Mouse (Mus musculus) heart, postnatal 0 days (tissue): ENCODE results near the gene D630045J12Rik. TPM values are rescaled to one million over a fixed set of nuclear protein-coding genes. Genes with fewer than 3 reads are reported as not detected.

Experiments used
- ATAC-seq: fragments of 200-750 bp; cut with Nextera tagmentation; 2 replicates; pipeline ENCODE4 v1.8.0; 2017; ENCODE audit warnings: low read depth, moderate number of reproducible peaks, moderate library complexity; ENCODE audit not compliant: insufficient read depth
- DNase-seq: peaks from one replicate; pipeline ENCODE4 v3.0.0-alpha.2; 2016; ENCODE audit warnings: low spot score
- H3K27ac ChIP-seq: fragments of 300-500 bp; sonication (generic); 2 replicates; pipeline ENCODE4 v1.5.1; 2014; ENCODE audit warnings: low read depth, mild to moderate bottlenecking
- H3K27me3 ChIP-seq: fragments of 300-500 bp; sonication (generic); 2 replicates; pipeline ENCODE4 v1.6.1; 2014; ENCODE audit warnings: low read length, mixed read lengths; ENCODE audit not compliant: control insufficient read depth, insufficient read depth
- H3K36me3 ChIP-seq: fragments of 300-500 bp; sonication (generic); replicated peaks from 2 replicates; pipeline ENCODE4 v1.6.1; 2014; ENCODE audit warnings: low read length, mixed read lengths; ENCODE audit not compliant: control insufficient read depth, insufficient read depth
- H3K4me1 ChIP-seq: fragments of 300-500 bp; sonication (generic); 2 replicates; pipeline ENCODE4 v1.6.1; 2014; ENCODE audit warnings: antibody characterized with exemption; ENCODE audit not compliant: control insufficient read depth, insufficient read depth
- H3K4me2 ChIP-seq: fragments of 300-500 bp; sonication (generic); 2 replicates; pipeline ENCODE4 v1.6.1; 2014; ENCODE audit warnings: low read depth, mild to moderate bottlenecking, low read length, moderate library complexity
- H3K4me3 ChIP-seq: fragments of 300-500 bp; sonication (generic); 2 replicates; pipeline ENCODE4 v1.5.1; 2014; ENCODE audit warnings: low read depth, low read length
- H3K9ac ChIP-seq: fragments of 300-500 bp; sonication (generic); replicated peaks from 2 replicates; pipeline ENCODE4 v1.6.1; 2014; ENCODE audit warnings: low read depth, low read length, mixed read lengths
- H3K9me3 ChIP-seq: fragments of 300-500 bp; sonication (generic); replicated peaks from 2 replicates; pipeline ENCODE4 v1.6.1; 2016; ENCODE audit warnings: low read length; ENCODE audit not compliant: control insufficient read depth
- CTCF ChIP-seq: IDR thresholded peaks from 2 replicates; pipeline ENCODE4 v1.5.1; 2016; ENCODE audit warnings: antibody characterized with exemption, control low read depth, low read depth
- EP300 ChIP-seq: IDR thresholded peaks from 2 replicates; pipeline ENCODE4 v1.6.1; 2016; ENCODE audit warnings: antibody characterized with exemption, low read depth
- WGBS: fragments of 180-500 bp; shearing (Covaris S2); extraction: QIAGEN DNeasy Blood & Tissue Kit; methylation state at CpG from one replicate; pipeline ENCODE4 v1.1.7; 2014; 5-methylcytosine and 5-hydroxymethylcytosine counted together
- polyA plus RNA-seq: library from polyadenylated mRNA; unstranded; fragments of >200 nt; fragmentation: Nextera tagmentation; extraction: Ambion mirVana; gene quantifications from 2 replicates; pipeline ENCODE4 v1.2.1, GENCODE M21; 2015
- total RNA-seq: library from RNA; depleted of rRNA; stranded (reverse); fragments of >200 nt; gene quantifications from 2 replicates; pipeline ENCODE4 v1.2.3, GENCODE M21; 2014; ENCODE audit warnings: low replicate concordance

The D630045J12Rik gene
- total and polyA plus RNA-seq, 2 experiments from 2014 or later: 0.29 to 2.8 TPM

GRCm38 (mm10) chr6:38206941-38207531, 46.8 kb downstream of the D630045J12Rik start:
- Histone ChIP-seq H3K9ac (no peak overlapping the region), H3K4me2 (no peak overlapping the region), H3K27me3 (no peaks in the 10 kb centered on the region), H3K4me3 (no peak overlapping the region), H3K4me1 (peaks cover 4% of the 10 kb centered on the region; the same call in 1 of the 2 replicates), H3K36me3 (no peaks in the 10 kb centered on the region), H3K9me3 (no peaks in the 10 kb centered on the region), H3K27ac (no peak overlapping the region)
- no peak for DNase-seq
- 19% methylated on average over 8 of the region's 8 CpGs for WGBS
- peak; percentile 36; the same call in 1 of the 2 replicates for ATAC-seq
- TF ChIP-seq CTCF: no peak
- TF ChIP-seq EP300: no peak

DNA sequence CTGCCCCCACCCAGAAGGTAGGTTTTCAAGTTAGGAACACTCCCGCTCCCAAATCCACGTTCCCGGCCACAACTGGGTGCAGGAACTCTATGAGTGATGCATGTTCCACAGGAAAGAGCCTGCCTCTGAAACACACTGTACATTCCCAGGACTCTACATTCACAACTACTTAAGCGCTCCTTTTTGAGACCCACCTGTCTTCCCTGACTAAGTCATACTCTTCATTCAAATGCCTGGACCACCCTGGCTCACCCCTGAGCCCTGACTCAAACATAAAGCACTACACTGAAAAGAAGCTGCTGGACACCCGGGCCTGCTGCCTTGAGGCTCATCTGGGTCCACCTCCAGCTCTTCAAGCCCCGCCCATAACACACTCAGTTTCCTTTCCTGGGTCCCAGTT, 48.4 kb downstream of the D630045J12Rik start:
- Histone ChIP-seq H3K27me3 (no peaks in the 10 kb centered on the region), H3K4me2 (no peak overlapping the region), H3K36me3 (no peaks in the 10 kb centered on the region), H3K9ac (no peak overlapping the region), H3K27ac (no peak overlapping the region), H3K9me3 (no peaks in the 10 kb centered on the region), H3K4me1 (peaks cover 4% of the 10 kb centered on the region; the same call in 1 of the 2 replicates), H3K4me3 (no peak overlapping the region)
- ATAC-seq (no peak), DNase-seq (no peak)
- WGBS: 85% methylated on average over 6 of the region's 6 CpGs
- TF ChIP-seq EP300 (no peak), CTCF (no peak)

- peaks cover 12% of the 10 kb centered on the region for H3K4me1 ChIP-seq
- no peak overlapping the region for H3K4me3 ChIP-seq
- TF ChIP-seq EP300 (no peak), CTCF (no peak)
- no peaks in the 10 kb centered on the region for H3K36me3 ChIP-seq
- no peaks in the 10 kb centered on the region for H3K9me3 ChIP-seq
- H3K9ac ChIP-seq: no peak overlapping the region
- WGBS: 62% methylated on average over 4 of the region's 4 CpGs
- no peak for ATAC-seq
- H3K4me2 ChIP-seq: no peak overlapping the region
- no peaks in the 10 kb centered on the region for H3K27me3 ChIP-seq
- H3K27ac ChIP-seq: no peak overlapping the region
- no peak for DNase-seq
Measured at GRCm38 (mm10) chr6:38203820-38204219, 50.0 kb downstream of the D630045J12Rik start.

- no peak overlapping the region for H3K27ac ChIP-seq
- WGBS: 68% methylated on average over 12 of the region's 12 CpGs
- no peak overlapping the region for H3K4me3 ChIP-seq
- no peak overlapping the region for H3K9ac ChIP-seq
- H3K36me3 ChIP-seq: no peaks in the 10 kb centered on the region
- H3K4me2 ChIP-seq: no peak overlapping the region
- TF ChIP-seq CTCF (no peak), EP300 (no peak)
- no peaks in the 10 kb centered on the region for H3K27me3 ChIP-seq
- no peak for DNase-seq
- H3K9me3 ChIP-seq: no peaks in the 10 kb centered on the region
- no peak for ATAC-seq
- peaks cover 12% of the 10 kb centered on the region for H3K4me1 ChIP-seq
Measured at GRCm38 (mm10) chr6:38202816-38203215, 51.0 kb downstream of the D630045J12Rik start.

- DNase-seq: no peak
- H3K4me3 ChIP-seq: no peak overlapping the region
- no peaks in the 10 kb centered on the region for H3K36me3 ChIP-seq
- no peak overlapping the region for H3K9ac ChIP-seq
- 72% methylated on average over 5 of the region's 5 CpGs for WGBS
- H3K27ac ChIP-seq: no peak overlapping the region
- H3K9me3 ChIP-seq: no peaks in the 10 kb centered on the region
- ATAC-seq: no peak
- no peak for TF ChIP-seq CTCF
- TF ChIP-seq EP300: no peak
- H3K27me3 ChIP-seq: no peaks in the 10 kb centered on the region
- H3K4me2 ChIP-seq: no peak overlapping the region
- H3K4me1 ChIP-seq: peaks cover 11% of the 10 kb centered on the region; the same call in 1 of the 2 replicates
Measured at GRCm38 (mm10) chr6:38201495-38201894, 52.3 kb downstream of the D630045J12Rik start.

DNA sequence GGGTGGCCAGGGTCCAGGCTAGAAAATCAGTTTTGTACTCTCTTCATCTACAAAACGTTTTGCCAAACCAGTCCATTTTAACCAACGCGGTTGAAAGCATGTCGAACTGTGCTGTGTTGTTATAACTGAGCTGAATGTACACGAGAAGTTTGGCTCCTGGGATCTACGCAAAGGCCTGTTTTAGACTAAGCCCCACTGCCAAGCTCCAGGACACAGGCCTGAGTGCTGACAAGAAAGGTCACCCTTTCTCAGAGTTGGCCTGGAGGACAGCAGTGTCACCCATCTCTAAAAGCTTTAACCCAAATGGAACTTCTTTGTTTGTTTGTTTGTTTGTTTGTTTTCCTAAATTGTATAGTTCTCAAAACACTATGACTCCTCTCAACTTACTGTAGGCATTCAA, 54.2 kb downstream of the D630045J12Rik start:
- 46% methylated on average over 6 of the region's 6 CpGs for WGBS
- DNase-seq: peak; percentile 37
- no peaks in the 10 kb centered on the region for H3K9me3 ChIP-seq
- no peak overlapping the region for H3K27ac ChIP-seq
- H3K9ac ChIP-seq: no peak overlapping the region
- no peaks in the 10 kb centered on the region for H3K27me3 ChIP-seq
- H3K4me3 ChIP-seq: no peak overlapping the region
- H3K36me3 ChIP-seq: no peaks in the 10 kb centered on the region
- TF ChIP-seq EP300: no peak
- peak; percentile 84 for ATAC-seq
- H3K4me1 ChIP-seq: peaks cover 11% of the 10 kb centered on the region; the same call in 1 of the 2 replicates
- no peak overlapping the region for H3K4me2 ChIP-seq
